Mouse (Mus musculus) kidney, adult 9 months (tissue): ENCODE measurements around the gene Unc93a.
"Not testable (repeated sequence)": the region's sequence is repeated elsewhere in the genome, so short reads cannot be mapped to it uniquely, and the experiment has no call there.

Experiments
- DNase-seq: peaks from one replicate; pipeline ENCODE4 v3.0.0; 2022

The Unc93a gene

GRCm38 (mm10) chr17:13131710-13132109 is at the start of gene Unc93a:
Gene Unc93a (minus strand): TSS chr17:13131810.
- not testable (repeated sequence) for DNase-seq

GRCm38 (mm10) chr17:13180491-13180890 is 48.9 kb upstream of the Unc93a start:
- DNase-seq: not testable (repeated sequence)

GRCm38 (mm10) chr17:13179021-13179420 is 47.4 kb upstream of the Unc93a start:
- DNase-seq: not testable (repeated sequence)

- not testable (repeated sequence) for DNase-seq
Measured at GRCm38 (mm10) chr17:13177796-13178195, 46.2 kb upstream of the Unc93a start.

DNA sequence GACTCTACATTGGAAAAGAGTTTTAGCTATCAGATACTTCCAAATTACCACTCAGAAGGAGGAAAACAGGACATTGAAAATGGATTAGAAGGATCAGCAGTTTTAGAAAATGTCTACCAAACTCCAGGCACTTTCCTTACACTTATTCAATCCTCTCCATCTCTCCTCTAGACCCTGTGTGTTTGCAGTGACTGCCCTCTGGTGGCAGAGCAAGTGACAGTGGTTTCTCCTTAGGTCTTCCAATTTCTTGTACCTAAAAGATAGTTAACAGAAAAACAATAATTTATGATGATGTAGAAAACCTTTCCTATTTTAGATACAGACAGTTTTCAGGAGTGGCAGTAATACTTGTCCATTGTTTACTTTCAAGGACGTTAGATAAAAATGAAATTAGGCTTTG is 44.0 kb upstream of the Unc93a start:
- not testable (repeated sequence) for DNase-seq

DNA sequence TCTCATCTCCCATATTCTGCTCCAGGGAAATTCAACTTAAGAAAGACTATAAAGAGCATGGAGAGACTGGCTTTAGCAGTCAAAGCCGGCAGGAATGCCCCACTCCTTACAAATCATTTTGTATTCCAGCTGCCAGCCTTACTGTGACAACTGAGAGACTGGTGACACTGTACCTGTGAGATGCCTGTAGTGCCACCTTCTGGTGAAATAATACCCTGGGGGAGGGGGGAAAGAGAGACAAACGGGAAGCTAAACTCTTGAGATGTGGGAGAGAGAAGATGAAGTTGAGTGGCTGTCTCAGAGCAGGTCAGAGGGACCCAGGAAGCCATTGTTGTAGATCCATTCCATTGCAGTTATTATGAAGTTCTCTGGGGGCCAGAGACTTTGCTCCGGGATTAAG is 42.4 kb upstream of the Unc93a start:
- peak; percentile 23 for DNase-seq

DNA sequence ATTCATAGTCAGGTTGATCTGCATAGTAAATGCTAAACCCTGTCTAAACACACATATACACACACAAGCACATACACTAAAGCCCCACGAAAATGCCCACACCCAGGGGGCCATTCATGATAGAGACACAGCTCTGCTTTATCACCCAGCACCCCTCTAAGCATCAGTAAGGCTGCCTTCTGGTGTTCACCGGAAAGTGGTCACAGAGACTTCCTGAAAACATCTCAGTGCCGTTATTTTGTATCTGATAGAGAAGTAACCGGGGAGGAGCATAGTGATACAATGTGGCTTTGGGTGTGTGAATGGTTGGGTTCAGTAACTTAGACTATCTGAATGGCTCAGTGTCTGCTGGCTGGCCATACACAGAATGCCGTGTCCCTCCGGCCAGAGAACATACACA is 42.0 kb upstream of the Unc93a start:
- DNase-seq: not testable (repeated sequence)

DNA sequence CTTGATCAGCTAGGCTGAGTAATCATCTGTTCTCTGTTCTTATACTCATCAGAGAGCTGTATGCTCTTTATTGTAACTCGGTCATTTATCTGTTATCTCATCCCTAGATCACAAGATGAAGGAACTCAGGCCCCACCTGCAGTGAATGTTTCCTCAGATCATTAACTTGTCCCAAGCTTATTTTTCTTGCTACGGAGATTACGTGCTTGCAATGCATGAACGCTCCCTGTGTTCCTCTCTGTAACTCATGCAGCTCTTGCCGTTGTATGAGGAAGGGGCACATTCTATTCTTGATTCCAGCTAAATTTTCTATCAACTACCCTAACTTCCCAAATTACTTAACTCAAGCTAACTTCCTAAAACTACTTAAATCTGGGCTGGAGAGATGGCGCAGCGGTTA is 14.5 kb upstream of the Unc93a start:
- peak; percentile 6 for DNase-seq

GRCm38 (mm10) chr17:13144580-13145215 is 13.1 kb upstream of the Unc93a start:
- DNase-seq: not testable (repeated sequence)

DNA sequence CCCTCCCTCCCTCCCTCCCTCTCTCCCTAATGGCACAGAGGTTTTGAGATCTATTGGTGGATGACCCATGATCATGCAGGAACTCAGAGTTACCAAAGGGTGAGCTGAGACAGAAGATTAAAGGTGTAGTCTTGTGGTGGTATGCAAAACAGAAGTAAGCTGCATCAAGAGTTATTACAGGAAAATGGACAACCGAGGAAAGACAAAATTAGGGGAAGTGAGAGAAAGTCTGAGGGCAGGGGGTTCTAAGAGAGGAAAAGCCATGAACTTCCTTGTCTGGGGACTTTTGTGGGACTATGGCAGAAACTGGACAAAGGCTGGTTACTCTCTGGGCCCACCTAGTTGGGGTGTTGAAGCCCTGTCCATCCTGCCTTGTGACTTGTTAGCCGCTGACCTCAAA is 11.1 kb upstream of the Unc93a start:
- DNase-seq: not testable (repeated sequence)

- not testable (repeated sequence) for DNase-seq
Measured at GRCm38 (mm10) chr17:13135356-13135755, 3.7 kb upstream of the Unc93a start.

GRCm38 (mm10) chr17:13132352-13132751 is 742 bp upstream of the Unc93a start:
- not testable (repeated sequence) for DNase-seq

DNA sequence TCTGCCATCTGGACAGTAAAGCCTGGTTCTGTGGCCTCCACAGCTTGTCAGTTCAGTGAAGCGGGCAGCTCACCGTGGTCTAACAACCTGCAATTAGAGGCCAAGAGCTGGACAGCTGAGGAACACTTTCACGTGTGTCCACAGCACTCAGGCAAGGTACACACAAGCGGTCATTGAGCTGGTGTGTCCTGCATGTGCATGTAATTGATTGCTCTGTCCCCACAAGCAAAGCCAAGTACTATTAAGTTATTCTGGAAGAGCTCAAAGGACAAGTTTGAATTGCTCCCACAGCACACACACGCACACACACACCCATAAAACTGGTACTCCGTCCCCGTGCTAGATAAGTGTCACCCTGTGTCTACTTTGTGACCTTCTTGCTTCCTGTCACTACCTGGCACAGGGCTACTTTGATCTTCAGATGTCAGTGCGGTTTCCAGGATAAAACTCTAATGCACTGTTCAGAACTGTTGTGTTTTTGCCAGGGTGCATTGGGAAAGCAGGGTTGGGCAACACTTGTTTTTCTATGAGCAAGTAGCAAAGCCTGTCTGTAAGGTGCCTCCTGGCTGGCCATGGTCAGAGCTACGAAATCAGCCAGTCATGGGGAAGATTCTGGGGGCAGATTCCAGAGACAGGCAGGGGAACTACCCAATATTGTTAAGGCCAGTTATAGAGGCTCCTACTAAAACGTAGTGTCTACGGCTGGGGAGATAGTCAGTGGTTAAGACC is 1.7 kb downstream of the Unc93a start:
- DNase-seq: not testable (repeated sequence)

DNA sequence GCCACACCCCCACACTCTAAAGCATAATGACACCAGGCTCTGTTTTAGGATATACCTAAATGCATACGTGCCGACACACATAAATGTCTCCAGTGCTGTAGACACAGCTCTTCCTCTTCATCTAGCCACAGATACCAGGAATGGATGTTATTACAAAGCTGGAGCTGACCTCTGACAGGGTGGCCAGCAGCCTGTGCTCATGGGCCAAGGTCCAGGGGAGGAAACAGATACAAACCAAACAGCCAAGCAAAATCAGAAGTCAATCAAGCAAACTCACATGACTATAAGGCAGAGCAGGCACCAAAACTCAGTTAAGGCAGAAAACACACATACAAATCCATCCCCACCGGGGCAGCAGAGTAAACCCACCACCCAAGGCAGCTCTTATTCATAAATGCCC is 2.3 kb downstream of the Unc93a start:
- not testable (repeated sequence) for DNase-seq

DNA sequence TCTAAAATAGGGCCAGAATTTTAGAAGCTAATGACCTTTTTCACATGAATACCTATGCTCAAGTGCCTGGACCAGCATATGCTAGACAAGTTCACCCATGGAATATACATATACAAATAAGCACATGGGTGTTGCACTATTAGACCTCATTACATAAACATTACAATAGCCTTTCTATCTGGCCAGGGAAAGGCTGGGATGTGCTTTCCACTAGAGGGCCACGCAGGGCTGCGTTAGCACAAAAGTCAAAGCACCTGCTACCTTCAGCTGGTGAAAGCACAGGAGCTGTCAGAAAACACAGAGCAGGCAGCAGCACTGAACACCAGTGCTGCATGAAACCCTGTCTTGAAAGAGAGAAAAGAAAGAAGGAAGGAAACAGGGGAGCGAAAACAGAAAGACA is 7.4 kb downstream of the Unc93a start:
- DNase-seq: not testable (repeated sequence)

DNA sequence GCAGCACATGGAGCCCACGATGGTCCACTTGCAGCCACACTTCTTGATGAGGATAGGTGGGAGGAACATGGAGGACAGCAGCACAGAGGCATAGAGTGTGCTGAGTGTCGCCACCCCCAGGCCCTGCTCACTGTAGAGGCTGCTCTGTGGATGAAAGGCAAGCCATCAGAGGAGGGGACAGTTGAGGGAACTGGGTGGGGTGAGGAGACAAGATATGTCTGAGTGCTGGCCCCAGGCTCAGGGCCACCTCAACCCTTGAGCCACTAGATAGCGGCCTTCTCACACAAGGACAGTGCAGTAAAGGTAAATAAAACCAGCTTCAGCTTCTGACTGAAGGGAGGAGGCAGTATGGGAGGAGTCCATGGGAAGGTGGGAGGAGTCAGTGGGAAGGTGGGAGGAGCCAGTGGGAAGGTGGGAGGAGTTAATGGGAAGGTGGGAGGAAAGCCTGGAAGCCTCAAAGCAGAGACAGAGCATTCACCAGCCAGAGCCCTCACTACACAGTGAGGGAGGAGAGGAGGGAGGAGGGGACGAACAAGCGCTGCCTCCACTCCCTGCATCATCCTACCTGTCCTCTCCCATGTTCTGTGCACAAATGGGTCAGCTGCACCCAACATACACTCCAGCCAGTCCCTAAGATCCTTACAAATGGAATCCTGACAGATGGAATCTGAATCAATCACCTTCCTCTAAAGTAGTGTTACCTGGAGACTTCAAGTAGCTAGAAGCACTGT is 8.1 kb downstream of the Unc93a start:
- not testable (repeated sequence) for DNase-seq

GRCm38 (mm10) chr17:13112504-13113291 is 18.9 kb downstream of the Unc93a start:
- not testable (repeated sequence) for DNase-seq

DNA sequence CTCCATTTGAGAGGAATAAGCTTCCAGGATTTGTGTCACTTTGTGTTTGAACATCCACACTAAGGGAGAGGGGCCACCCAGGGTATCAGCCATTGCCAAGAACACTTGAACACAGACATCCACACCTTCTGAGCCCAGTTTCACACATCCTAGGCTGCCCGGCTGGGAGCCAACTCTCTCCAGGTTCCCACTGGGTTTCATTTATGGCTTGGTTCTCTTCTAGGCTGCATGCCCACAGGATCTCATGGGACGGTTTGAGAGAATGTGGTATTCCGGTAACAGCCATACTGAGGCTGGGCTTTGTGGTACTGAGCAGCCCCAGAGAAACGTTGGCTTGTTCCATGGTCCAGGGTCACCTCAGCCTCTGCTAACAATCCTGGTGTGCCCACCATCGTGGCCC is 25.0 kb downstream of the Unc93a start:
- DNase-seq: not testable (repeated sequence)

DNA sequence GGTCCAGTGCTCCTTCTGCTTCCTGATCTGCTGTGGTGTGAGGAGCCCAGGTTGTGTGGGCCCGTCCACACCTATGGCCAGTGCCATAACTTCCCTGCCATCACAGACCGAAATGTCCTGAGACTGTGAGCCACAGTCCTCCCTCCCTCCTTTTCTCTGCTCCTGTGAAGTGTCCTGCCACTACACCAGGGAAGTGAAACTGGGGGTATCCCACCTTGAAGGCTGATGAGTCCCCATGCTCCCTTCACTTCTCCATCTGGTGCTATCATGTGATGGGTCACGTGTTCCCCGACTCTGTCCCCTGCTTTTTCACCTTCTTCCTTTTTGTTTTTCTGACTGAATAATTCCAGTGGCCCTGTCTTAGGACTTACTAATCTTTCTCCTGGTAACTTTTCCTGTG is 38.6 kb downstream of the Unc93a start:
- not testable (repeated sequence) for DNase-seq

- not testable (repeated sequence) for DNase-seq
Measured at GRCm38 (mm10) chr17:13092100-13092764, 39.4 kb downstream of the Unc93a start.

DNA sequence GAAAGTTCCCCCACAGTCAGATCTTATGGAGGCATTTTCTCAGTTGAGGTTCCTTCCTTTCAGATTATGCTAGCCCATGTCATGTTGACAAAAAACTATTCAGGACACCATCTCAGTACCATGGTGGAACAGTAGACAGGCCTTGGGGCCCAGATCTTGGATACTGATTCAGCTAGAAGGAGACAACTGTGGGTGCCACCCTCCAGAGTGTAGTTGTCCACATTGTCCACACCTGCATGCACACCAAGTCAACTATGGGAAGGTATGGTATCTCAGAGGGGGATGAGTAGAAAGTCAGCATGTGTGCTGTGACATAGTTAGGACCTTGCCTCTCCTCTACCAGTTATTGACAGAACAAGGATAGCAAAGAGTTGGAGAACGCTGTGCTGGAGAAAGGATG is 40.1 kb downstream of the Unc93a start:
- not testable (repeated sequence) for DNase-seq

DNA sequence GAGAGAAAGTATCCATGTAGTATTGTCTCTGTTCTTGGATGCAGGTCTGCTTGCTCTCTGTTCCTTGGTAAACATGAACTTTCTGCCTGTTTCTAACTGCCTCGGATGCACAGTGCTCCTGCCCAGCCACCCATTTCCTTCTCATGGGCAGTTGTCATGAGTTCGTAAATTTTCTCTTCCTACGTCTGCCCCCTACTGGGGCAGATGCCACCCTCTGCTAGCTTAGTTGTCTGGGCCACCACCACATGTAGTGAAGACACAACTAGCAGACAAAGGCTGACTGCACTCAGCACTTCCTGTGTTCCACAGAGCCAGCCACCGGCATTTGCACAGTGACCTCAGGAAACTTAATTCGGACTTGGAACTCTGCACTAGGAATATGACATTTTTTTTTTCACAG is 62.4 kb downstream of the Unc93a start:
- not testable (repeated sequence) for DNase-seq
